Mouse (Mus musculus): ENCODE measurements around the gene Mgat5b. TPM values are rescaled to one million over a fixed set of nuclear protein-coding genes. Genes with fewer than 3 reads are reported as not detected.
A peak's percentile ranks its signal among the peaks of the same experiment; 100 is the strongest.

Mgat5b gene
- polyA plus RNA-seq, 1 experiment = 9.3 TPM

DNA sequence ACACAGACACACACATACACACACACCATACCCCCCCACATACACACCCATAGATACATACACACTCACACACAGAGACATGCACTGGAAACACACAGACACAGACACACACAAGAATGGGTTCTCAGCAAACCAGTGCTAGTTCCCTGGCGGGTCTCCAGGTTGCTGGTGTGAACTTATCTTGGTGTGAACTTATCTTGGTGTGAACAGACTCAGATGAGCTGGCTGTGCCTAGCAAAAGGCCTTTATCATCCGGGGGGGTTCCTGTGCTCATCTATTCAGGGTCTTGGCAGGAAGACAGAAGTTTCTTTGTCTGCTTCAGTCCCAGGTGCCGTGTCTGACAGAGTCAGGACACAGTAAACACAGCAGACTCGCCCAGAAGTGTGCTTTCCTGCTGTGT lies 25.7 kb downstream of the Mgat5b start:
- H3K36me3 ChIP-seq (ENCODE audit: control insufficient read depth, insufficient read depth, low read length, poor library complexity, severe bottlenecking) = no peaks in the 10 kb centered on the region
- H3K9ac ChIP-seq (ENCODE audit: low read depth, poor library complexity, severe bottlenecking) = no peak overlapping the region

DNA sequence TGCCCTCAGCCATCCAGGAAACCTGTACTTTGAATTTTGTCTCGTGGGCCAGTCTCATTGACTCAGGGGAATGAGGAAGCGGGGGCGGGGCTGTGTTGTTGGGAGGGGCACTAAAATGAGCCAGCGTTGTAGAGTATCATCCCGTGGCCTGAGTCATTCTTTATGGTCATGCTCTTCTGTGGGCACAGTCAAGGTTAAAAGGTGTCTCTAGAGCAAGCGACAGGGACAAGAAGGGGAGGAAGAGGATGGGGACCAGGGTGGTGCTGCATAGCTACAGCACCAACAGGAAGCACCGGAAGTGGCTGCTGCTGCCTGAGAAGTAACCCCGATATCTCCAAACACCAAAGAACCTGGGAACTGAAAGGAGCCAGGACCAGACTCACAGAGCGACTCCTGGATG lies 31.2 kb downstream of the Mgat5b start:
- TF ChIP-seq POLR2A (IDR thresholded peaks at IDR 0.05; ENCODE audit: insufficient read depth, low read length) = no peak
- TF ChIP-seq EP300 (IDR thresholded peaks at IDR 0.05; ENCODE audit: insufficient read depth, low read depth, low read length) = no peak
- TF ChIP-seq CTCF (IDR thresholded peaks at IDR 0.05; ENCODE audit: low read depth, low read length) = no peak
- Histone ChIP-seq H3K4me3 (ENCODE audit: low read depth, low read length) (no peak overlapping the region), H3K27ac (ENCODE audit: insufficient read depth, low read length) (no peak overlapping the region), H3K4me1 (ENCODE audit: control insufficient read depth, insufficient read depth, low read length) (peaks cover 3% of the 10 kb centered on the region), H3K9ac (ENCODE audit: low read depth, poor library complexity, severe bottlenecking) (no peak overlapping the region), H3K9me3 (replicated peaks; ENCODE audit: control insufficient read depth, insufficient read depth, low read length, poor library complexity, severe bottlenecking) (no peaks in the 10 kb centered on the region), H3K36me3 (ENCODE audit: control insufficient read depth, insufficient read depth, low read length, poor library complexity, severe bottlenecking) (no peaks in the 10 kb centered on the region), H3K27me3 (ENCODE audit: control insufficient read depth, insufficient read depth, low read length, poor library complexity, severe bottlenecking) (no peaks in the 10 kb centered on the region)

More for the DNA sequence above, 25.7 kb downstream of the Mgat5b start:
- Histone ChIP-seq H3K9me3 (replicated peaks; ENCODE audit: control insufficient read depth, insufficient read depth, low read length, poor library complexity, severe bottlenecking) (no peaks in the 10 kb centered on the region), H3K27me3 (ENCODE audit: control insufficient read depth, insufficient read depth, low read length, poor library complexity, severe bottlenecking) (no peaks in the 10 kb centered on the region), H3K4me1 (ENCODE audit: control insufficient read depth, insufficient read depth, low read length) (no peaks in the 10 kb centered on the region), H3K4me3 (ENCODE audit: low read depth, low read length) (no peak overlapping the region), H3K27ac (ENCODE audit: insufficient read depth, low read length) (no peak overlapping the region)
- TF ChIP-seq EP300 (IDR thresholded peaks at IDR 0.05; ENCODE audit: insufficient read depth, low read depth, low read length) (no peak), CTCF (IDR thresholded peaks at IDR 0.05; ENCODE audit: low read depth, low read length) (no peak), POLR2A (IDR thresholded peaks at IDR 0.05; ENCODE audit: insufficient read depth, low read length) (no peak)

DNA sequence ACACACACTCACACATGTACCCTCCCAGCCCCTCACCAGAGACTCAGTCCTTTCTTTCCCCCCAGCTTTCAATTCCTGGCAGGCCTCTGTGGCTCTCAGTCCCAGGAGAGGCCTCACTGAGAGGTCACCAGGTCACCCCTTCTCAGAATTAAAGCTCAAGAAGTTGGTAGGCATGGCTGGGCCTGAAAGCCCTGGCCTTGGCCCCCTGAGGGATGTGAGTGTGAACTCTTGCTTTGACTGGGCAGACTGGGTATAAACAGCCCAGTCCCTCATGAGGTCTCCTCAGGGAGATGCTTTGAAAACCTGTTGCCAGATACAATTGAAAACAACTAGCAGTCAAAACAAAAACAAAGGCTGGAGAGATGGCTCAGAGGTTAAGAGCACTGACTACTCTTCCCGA lies 32.8 kb downstream of the Mgat5b start:
- TF ChIP-seq CTCF (IDR thresholded peaks at IDR 0.05; ENCODE audit: low read depth, low read length) (no peak), EP300 (IDR thresholded peaks at IDR 0.05; ENCODE audit: insufficient read depth, low read depth, low read length) (no peak), POLR2A (IDR thresholded peaks at IDR 0.05; ENCODE audit: insufficient read depth, low read length) (no peak)
- Histone ChIP-seq H3K27ac (ENCODE audit: insufficient read depth, low read length) (no peak overlapping the region), H3K4me3 (ENCODE audit: low read depth, low read length) (no peak overlapping the region), H3K9ac (ENCODE audit: low read depth, poor library complexity, severe bottlenecking) (no peak overlapping the region), H3K36me3 (ENCODE audit: control insufficient read depth, insufficient read depth, low read length, poor library complexity, severe bottlenecking) (no peaks in the 10 kb centered on the region), H3K9me3 (replicated peaks; ENCODE audit: control insufficient read depth, insufficient read depth, low read length, poor library complexity, severe bottlenecking) (no peaks in the 10 kb centered on the region), H3K4me1 (ENCODE audit: control insufficient read depth, insufficient read depth, low read length) (peaks cover 3% of the 10 kb centered on the region), H3K27me3 (ENCODE audit: control insufficient read depth, insufficient read depth, low read length, poor library complexity, severe bottlenecking) (no peaks in the 10 kb centered on the region)

DNA sequence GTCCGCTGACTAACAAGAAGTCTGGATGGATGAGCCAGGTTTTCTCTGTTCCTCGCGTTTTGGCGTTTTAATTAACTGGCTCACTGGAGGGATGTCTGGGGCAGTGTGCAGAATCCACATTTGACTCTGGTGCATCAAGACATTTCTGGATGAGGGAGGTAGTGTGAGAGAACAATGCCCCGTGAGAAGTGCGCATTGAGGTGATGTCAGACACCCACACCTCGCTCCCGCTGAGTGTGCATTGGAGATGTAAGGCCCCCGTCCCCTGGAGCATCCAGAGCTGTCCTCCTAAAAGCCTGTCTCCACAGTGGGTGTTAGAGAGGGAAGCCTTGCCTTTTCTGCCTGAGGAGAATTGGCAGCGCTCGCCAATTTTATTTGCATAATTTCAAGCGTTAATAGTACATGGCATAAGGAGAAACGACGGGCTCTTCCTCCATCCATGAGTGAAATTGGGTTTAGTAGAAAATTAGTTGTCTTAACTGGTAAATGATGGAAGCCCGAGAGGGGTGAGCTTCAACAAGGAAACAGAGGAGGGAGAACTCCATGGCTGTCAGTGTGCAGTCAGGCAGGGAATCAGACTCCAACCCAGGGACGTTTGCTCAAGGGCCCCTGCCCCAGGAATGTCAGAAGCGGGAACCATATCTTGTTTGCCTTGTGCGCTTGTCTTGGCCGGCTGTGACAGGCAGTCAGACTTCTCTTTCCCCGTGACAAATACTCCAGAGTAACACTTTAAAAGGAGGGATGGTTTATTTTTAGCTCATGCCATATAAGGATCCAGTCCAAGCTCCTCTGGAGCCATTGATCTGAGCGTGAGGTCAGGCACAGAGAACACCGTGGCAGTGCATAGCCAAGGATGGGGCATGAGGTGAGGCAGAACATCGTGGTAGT lies 35.8 kb downstream of the Mgat5b start:
- no peaks in the 10 kb centered on the region for H3K9me3 ChIP-seq (replicated peaks; ENCODE audit: control insufficient read depth, insufficient read depth, low read length, poor library complexity, severe bottlenecking)
- H3K4me3 ChIP-seq (ENCODE audit: low read depth, low read length) = no peak overlapping the region
- no peak overlapping the region for H3K27ac ChIP-seq (ENCODE audit: insufficient read depth, low read length)
- H3K9ac ChIP-seq (ENCODE audit: low read depth, poor library complexity, severe bottlenecking) = no peak overlapping the region
- H3K4me1 ChIP-seq (ENCODE audit: control insufficient read depth, insufficient read depth, low read length) = peaks cover 9% of the 10 kb centered on the region
- TF ChIP-seq EP300 (IDR thresholded peaks at IDR 0.05; ENCODE audit: insufficient read depth, low read depth, low read length) = no peak
- TF ChIP-seq POLR2A (IDR thresholded peaks at IDR 0.05; ENCODE audit: insufficient read depth, low read length) = no peak
- TF ChIP-seq CTCF (IDR thresholded peaks at IDR 0.05; ENCODE audit: low read depth, low read length) = no peak
- H3K36me3 ChIP-seq (ENCODE audit: control insufficient read depth, insufficient read depth, low read length, poor library complexity, severe bottlenecking) = no peaks in the 10 kb centered on the region
- H3K27me3 ChIP-seq (ENCODE audit: control insufficient read depth, insufficient read depth, low read length, poor library complexity, severe bottlenecking) = no peaks in the 10 kb centered on the region

DNA sequence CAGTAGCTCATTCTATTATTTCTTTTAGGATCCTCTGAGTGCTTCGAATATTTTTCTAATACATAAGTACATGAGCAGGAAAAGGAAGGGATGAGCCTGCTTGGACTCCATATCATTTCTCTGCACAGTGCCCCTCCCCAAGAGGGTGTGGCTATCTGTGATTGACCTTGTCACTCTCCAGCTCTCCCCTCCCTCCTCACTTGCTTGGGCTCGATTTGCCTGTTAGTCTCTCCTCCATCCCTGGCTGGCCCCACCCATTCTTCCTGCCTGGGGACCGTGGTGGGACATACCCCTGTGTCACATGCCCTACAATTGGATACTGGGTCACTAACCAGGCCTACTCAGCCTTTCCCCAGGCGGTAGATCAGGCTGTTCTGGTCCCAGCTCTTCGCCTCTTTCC lies 39.9 kb downstream of the Mgat5b start:
- Histone ChIP-seq H3K36me3 (ENCODE audit: control insufficient read depth, insufficient read depth, low read length, poor library complexity, severe bottlenecking) (no peaks in the 10 kb centered on the region), H3K27ac (ENCODE audit: insufficient read depth, low read length) (no peak overlapping the region), H3K9me3 (replicated peaks; ENCODE audit: control insufficient read depth, insufficient read depth, low read length, poor library complexity, severe bottlenecking) (no peaks in the 10 kb centered on the region), H3K4me1 (ENCODE audit: control insufficient read depth, insufficient read depth, low read length) (peaks cover 12% of the 10 kb centered on the region), H3K9ac (ENCODE audit: low read depth, poor library complexity, severe bottlenecking) (no peak overlapping the region), H3K27me3 (ENCODE audit: control insufficient read depth, insufficient read depth, low read length, poor library complexity, severe bottlenecking) (no peaks in the 10 kb centered on the region), H3K4me3 (ENCODE audit: low read depth, low read length) (no peak overlapping the region)
- TF ChIP-seq EP300 (IDR thresholded peaks at IDR 0.05; ENCODE audit: insufficient read depth, low read depth, low read length) = no peak
- no peak for TF ChIP-seq CTCF (IDR thresholded peaks at IDR 0.05; ENCODE audit: low read depth, low read length)
- no peak for TF ChIP-seq POLR2A (IDR thresholded peaks at IDR 0.05; ENCODE audit: insufficient read depth, low read length)

DNA sequence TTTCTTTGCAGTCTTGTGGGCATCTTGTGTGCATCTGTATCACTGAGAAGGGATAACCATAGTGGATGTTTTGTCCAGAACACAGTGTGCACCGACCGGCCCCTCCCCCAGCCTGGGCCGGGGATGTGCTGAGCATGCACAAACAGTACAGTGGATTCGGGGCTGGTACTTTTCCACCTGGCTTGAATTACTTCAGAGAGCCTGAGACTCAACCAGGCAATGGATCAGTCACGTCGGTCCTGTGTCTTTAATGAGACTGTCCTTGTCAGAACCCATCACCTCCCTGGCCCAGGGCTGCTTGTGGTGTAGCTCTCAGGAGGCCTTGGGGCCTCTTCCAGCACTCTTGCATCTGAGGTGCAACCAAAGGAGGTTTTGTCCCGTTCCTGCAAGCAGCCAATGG lies 46.4 kb downstream of the Mgat5b start:
- Histone ChIP-seq H3K4me1 (ENCODE audit: control insufficient read depth, insufficient read depth, low read length) (peaks cover 30% of the 10 kb centered on the region), H3K36me3 (ENCODE audit: control insufficient read depth, insufficient read depth, low read length, poor library complexity, severe bottlenecking) (no peaks in the 10 kb centered on the region), H3K27me3 (ENCODE audit: control insufficient read depth, insufficient read depth, low read length, poor library complexity, severe bottlenecking) (no peaks in the 10 kb centered on the region), H3K9me3 (replicated peaks; ENCODE audit: control insufficient read depth, insufficient read depth, low read length, poor library complexity, severe bottlenecking) (no peaks in the 10 kb centered on the region), H3K9ac (ENCODE audit: low read depth, poor library complexity, severe bottlenecking) (no peak overlapping the region), H3K4me3 (ENCODE audit: low read depth, low read length) (no peak overlapping the region), H3K27ac (ENCODE audit: insufficient read depth, low read length) (peak overlapping the region; percentile 11; the same call in 1 of the 2 replicates)
- TF ChIP-seq POLR2A (IDR thresholded peaks at IDR 0.05; ENCODE audit: insufficient read depth, low read length) (no peak), EP300 (IDR thresholded peaks at IDR 0.05; ENCODE audit: insufficient read depth, low read depth, low read length) (peak; percentile 17; the same call in 1 of the 2 replicates)
